ENCODE assay signal across 11 mouse cellular contexts in genomic region chr3:96332000-96332399, GRCm38 (mm10). TPM values are rescaled to one million over a fixed set of nuclear protein-coding genes. Genes with fewer than 3 reads are reported as not detected.
A peak's percentile ranks its signal among the peaks of the same experiment; 100 is the strongest.
DNase-seq lines count a peak whose midpoint lies in the region; ATAC-seq and TF ChIP-seq lines count a peak whose summit lies in the region.
"Had no signal": no experiment of that assay in that cellular context is flagged by ENCODE, and none has a peak within 500 bp of the region (broad histone marks: within the 10 kb centered on the region; RNA-seq: fewer than 3 reads in every experiment).

No protein-coding gene starts in this region.

- H3K27me3 ChIP-seq in heart, embryonic 11.5 days (ENCODE audit: control insufficient read depth, insufficient read depth, low read length) = peaks cover 46% of the 10 kb centered on the region
- peaks cover 85% of the 10 kb centered on the region for H3K27me3 ChIP-seq in midbrain, embryonic 10.5 days (ENCODE audit: low read depth, poor library complexity, severe bottlenecking)
- peaks cover 86% of the 10 kb centered on the region for H3K27me3 ChIP-seq in midbrain, embryonic 14.5 days (ENCODE audit: control insufficient read depth, insufficient read depth, low read length)
- H3K27me3 ChIP-seq in liver, embryonic 15.5 days = peaks cover 98% of the 10 kb centered on the region

- no peak overlapping the region for H3K27ac ChIP-seq in heart, embryonic 11.5 days (ENCODE audit: low read depth, low read length)
- H3K27ac ChIP-seq in midbrain, embryonic 10.5 days (replicated peaks) = no peak overlapping the region
- no peak overlapping the region for H3K27ac ChIP-seq in midbrain, embryonic 14.5 days (replicated peaks; ENCODE audit: low read depth, low read length)
- H3K27ac ChIP-seq in ES-E14 (ENCODE audit: insufficient read depth, low read depth, low read length, poor library complexity, severe bottlenecking) = no peak overlapping the region
- no peak overlapping the region for H3K27ac ChIP-seq in liver, embryonic 15.5 days (replicated peaks)

- WGBS in heart, embryonic 11.5 days (ENCODE audit: insufficient replicate concordance) = 19% methylated on average over 14 of the region's 14 CpGs
- WGBS in midbrain, embryonic 10.5 days = 18% methylated on average over 14 of the region's 14 CpGs
- WGBS in midbrain, embryonic 14.5 days = 24% methylated on average over 14 of the region's 14 CpGs
- 12% methylated on average over 14 of the region's 14 CpGs for WGBS in liver, embryonic 15.5 days (ENCODE audit: insufficient replicate concordance)

- no peak for DNase-seq in heart, postnatal 10 days
- DNase-seq in midbrain, embryonic 10.5 days (ENCODE audit: low spot score) = no peak
- DNase-seq in midbrain, embryonic 14.5 days = no peak
- DNase-seq in ES-E14 (ENCODE audit: low read depth, low spot score) = no peak
- no peak for DNase-seq in right cerebral cortex, adult 2 months (ENCODE audit: low spot score in 2 of 2)
- DNase-seq: layer of hippocampus, adult 9-11 months had no signal

- H3K4me2 ChIP-seq in heart, embryonic 11.5 days = peak overlapping the region; percentile 80
- no peak overlapping the region for H3K4me2 ChIP-seq in midbrain, embryonic 14.5 days (ENCODE audit: low read length)
- H3K4me2 ChIP-seq in liver, embryonic 15.5 days = peak overlapping the region; percentile 54

- peak overlapping the region; percentile 16 for H3K4me3 ChIP-seq in heart, embryonic 11.5 days (ENCODE audit: low read depth, low read length)
- peak overlapping the region; percentile 47 for H3K4me3 ChIP-seq in midbrain, embryonic 10.5 days
- no peak overlapping the region for H3K4me3 ChIP-seq in midbrain, embryonic 14.5 days (replicated peaks; ENCODE audit: low read depth, low read length)
- H3K4me3 ChIP-seq in ES-E14 (ENCODE audit: insufficient read depth in 1 of 2, low read depth in 1 of 2, low read length in 2 of 2, poor library complexity in 1 of 2, severe bottlenecking in 1 of 2) = peak overlapping the region in 1 of 2 experiments; percentile 16; a peak in 1 of 4 replicates
- H3K4me3 ChIP-seq in liver, embryonic 15.5 days (replicated peaks) = peak overlapping the region; percentile 14; the same call in 1 of the 2 replicates

- intact Hi-C loops in heart, postnatal 10 days (cut with DNase I) = no loop called here

- H3K4me1 ChIP-seq in heart, embryonic 11.5 days (ENCODE audit: control insufficient read depth, insufficient read depth, low read length) = peaks cover 6% of the 10 kb centered on the region; the same call in 1 of the 2 replicates
- H3K4me1 ChIP-seq in midbrain, embryonic 10.5 days = peaks cover 34% of the 10 kb centered on the region
- H3K4me1 ChIP-seq in midbrain, embryonic 14.5 days (ENCODE audit: control insufficient read depth, insufficient read depth, low read length) = no peaks in the 10 kb centered on the region
- peaks cover 9 to 30% of the 10 kb centered on the region in 2 experiments; a peak in 3 of 4 replicates for H3K4me1 ChIP-seq in ES-E14 (ENCODE audit: control insufficient read depth in 2 of 2, insufficient read depth in 2 of 2, low read length in 2 of 2, poor library complexity in 1 of 2)
- peaks cover 27% of the 10 kb centered on the region for H3K4me1 ChIP-seq in liver, embryonic 15.5 days (replicated peaks)

- H3K9ac ChIP-seq in heart, embryonic 11.5 days (ENCODE audit: low read depth, low read length) = 0 out of 2 replicates have a peak overlapping the region, but pooled peaks have one; percentile 16
- H3K9ac ChIP-seq in midbrain, embryonic 14.5 days (replicated peaks; ENCODE audit: low read length) = no peak overlapping the region
- H3K9ac ChIP-seq in ES-E14 (ENCODE audit: insufficient read depth, low read depth, low read length, poor library complexity, severe bottlenecking) = peak overlapping the region; percentile 37; the same call in 1 of the 2 replicates
- H3K9ac ChIP-seq in liver, embryonic 15.5 days = 0 out of 2 replicates have a peak overlapping the region, but pooled peaks have one; percentile 25

- in situ Hi-C loops in ES-E14 (cut with MboI; ENCODE audit: low sequenced_read_pairs in 2 of 2, unreplicated experiment in 2 of 2) = loop anchor here in 1 of 2 experiments (25.0 kb wide), 1 partner anchor 105 kb away; no protein-coding TSS in a partner anchor

- no peaks in the 10 kb centered on the region for H3K9me3 ChIP-seq in heart, embryonic 11.5 days (replicated peaks; ENCODE audit: control insufficient read depth, low read length)
- no peaks in the 10 kb centered on the region for H3K9me3 ChIP-seq in midbrain, embryonic 10.5 days (replicated peaks)
- H3K9me3 ChIP-seq in midbrain, embryonic 14.5 days (ENCODE audit: control insufficient read depth, low read length) = no peaks in the 10 kb centered on the region
- H3K9me3 ChIP-seq in ES-E14 (ENCODE audit: control insufficient read depth, insufficient read depth, low read depth, low read length) = no peaks in the 10 kb centered on the region
- no peaks in the 10 kb centered on the region for H3K9me3 ChIP-seq in liver, embryonic 15.5 days (replicated peaks)

- ATAC-seq in heart, embryonic 11.5 days (replicated peaks; ENCODE audit: insufficient number of reproducible peaks, low FRiP score, low TSS enrichment) = no peak
- no peak for ATAC-seq in midbrain, embryonic 14.5 days (ENCODE audit: low FRiP score, low TSS enrichment)
- ATAC-seq in liver, embryonic 15.5 days (ENCODE audit: insufficient read depth) = no peak
- no peak for ATAC-seq in erythroblast, adult 5-6 weeks (replicated peaks; ENCODE audit: low FRiP score, poor library complexity, severe bottlenecking)

- H3K36me3 ChIP-seq in heart, embryonic 11.5 days (ENCODE audit: control insufficient read depth, insufficient read depth, low read length) = no peaks in the 10 kb centered on the region
- H3K36me3 ChIP-seq in midbrain, embryonic 10.5 days = no peaks in the 10 kb centered on the region
- no peaks in the 10 kb centered on the region for H3K36me3 ChIP-seq in midbrain, embryonic 14.5 days (ENCODE audit: control insufficient read depth, insufficient read depth, low read length)
- no peaks in the 10 kb centered on the region for H3K36me3 ChIP-seq in ES-E14 (ENCODE audit: control insufficient read depth, insufficient read depth, low read length, poor library complexity, severe bottlenecking)
- no peaks in the 10 kb centered on the region for H3K36me3 ChIP-seq in liver, embryonic 15.5 days (replicated peaks)

TF ChIP-seq in ES-E14, 5 proteins besides CTCF, POLR2A, EP300 and RAD21:
- TF ChIP-seq HCFC1 (IDR thresholded peaks at IDR 0.05; ENCODE audit: borderline replicate concordance, insufficient read depth, low read length) (no peak), CHD2 (IDR thresholded peaks at IDR 0.05; ENCODE audit: low read depth, low read length) (no peak), ZC3H11A (IDR thresholded peaks at IDR 0.05; ENCODE audit: borderline replicate concordance, low read depth, low read length) (no peak), MAFK (IDR thresholded peaks at IDR 0.05; ENCODE audit: insufficient read depth, low read depth, low read length) (no peak), ZNF384 (IDR thresholded peaks at IDR 0.05; ENCODE audit: low read depth, low read length) (no peak)

RNA-seq across cellular contexts. Expression of gene Fcgr1, which starts 38.2 kb away (rescaled TPM):
- polyA plus RNA-seq in heart, embryonic 11.5 days (2014; fragmentation: Nextera tagmentation; extraction: Ambion mirVana) = 0.89 and 1.3 TPM in 2 replicates
- 1 to 10 TPM in 1 of 2 experiments, under 1 TPM in 1; 0.38 to 1.2 TPM for total RNA-seq in heart, postnatal 10 days (2021)
- polyA plus RNA-seq in midbrain, embryonic 10.5 days (2016; fragmentation: Nextera tagmentation; extraction: Ambion mirVana) = 1.8 and 2.1 TPM in 2 replicates
- polyA plus RNA-seq in midbrain, embryonic 14.5 days (2014; fragmentation: Nextera tagmentation; extraction: Ambion mirVana) = 0.27 and 4.8 TPM in 2 replicates
- total RNA-seq in ES-E14 (2012; rRNA removed) = not detected in 2 replicates
- polyA plus RNA-seq in liver, embryonic 15.5 days (2015; fragmentation: Nextera tagmentation; extraction: Ambion mirVana) = 4.4 and 4.7 TPM in 2 replicates
- total RNA-seq in erythroblast, adult 5-6 weeks (2015; ENCODE audit: low replicate concordance) = 9.0 and 10.8 TPM in 2 replicates
- total RNA-seq in erythroblast, adult 5-6 weeks (2017; ENCODE audit: low replicate concordance) = 4.0 and 4.5 TPM in 2 replicates
- total RNA-seq: megakaryocyte-erythroid progenitor cell, adult 5-6 weeks had no signal
- polyA plus RNA-seq: activated CD4-positive, CD25-positive, alpha-beta regulatory T cell, adult 4 months had no signal
